Mouse (Mus musculus) stomach, embryonic 16.5 days (tissue): Measurements from ENCODE around the gene Ern1. TPM values are rescaled to one million over a fixed set of nuclear protein-coding genes. Genes with fewer than 3 reads are reported as not detected.

Experiments
- ATAC-seq: fragments of 200-750 bp; cut with Nextera tagmentation; 2 replicates; pipeline ENCODE4 v1.8.0; 2017; ENCODE audit warnings: moderate number of reproducible peaks, moderate TSS enrichment; ENCODE audit not compliant: insufficient read depth, low FRiP score
- H3K27ac ChIP-seq: fragments of 300-500 bp; sonication (generic); 2 replicates; pipeline ENCODE4 v1.5.1; 2014; ENCODE audit warnings: low read length
- H3K27me3 ChIP-seq: fragments of 300-500 bp; sonication (generic); 2 replicates; pipeline ENCODE4 v1.6.1; 2014; ENCODE audit warnings: low read length, control low read depth, mixed read lengths; ENCODE audit not compliant: control insufficient read depth, insufficient read depth
- H3K36me3 ChIP-seq: fragments of 300-500 bp; sonication (generic); 2 replicates; pipeline ENCODE4 v1.6.1; 2014; ENCODE audit warnings: low read length; ENCODE audit not compliant: control insufficient read depth, insufficient read depth
- H3K4me1 ChIP-seq: fragments of 300-500 bp; sonication (generic); 2 replicates; pipeline ENCODE4 v1.6.1; 2014; ENCODE audit warnings: low read length, control low read depth, mixed read lengths; ENCODE audit not compliant: control insufficient read depth, insufficient read depth
- H3K4me2 ChIP-seq: fragments of 300-500 bp; sonication (generic); 2 replicates; pipeline ENCODE4 v1.6.1; 2014; ENCODE audit warnings: low read depth, low read length, mixed read lengths
- H3K4me3 ChIP-seq: fragments of 300-500 bp; sonication (generic); replicated peaks from 2 replicates; pipeline ENCODE4 v1.5.1; 2014; ENCODE audit warnings: mild to moderate bottlenecking, low read length
- H3K9ac ChIP-seq: fragments of 300-500 bp; sonication (generic); 2 replicates; pipeline ENCODE4 v1.6.1; 2014; ENCODE audit warnings: low read length
- H3K9me3 ChIP-seq: fragments of 300-500 bp; sonication (generic); replicated peaks from 2 replicates; pipeline ENCODE4 v1.6.1; 2016; ENCODE audit warnings: low read length, control low read depth; ENCODE audit not compliant: control insufficient read depth
- WGBS: fragments of 180-500 bp; shearing (Covaris S2); extraction: QIAGEN DNeasy Blood & Tissue Kit; methylation state at CpG from one replicate; pipeline ENCODE4 v1.1.7; 2014; 5-methylcytosine and 5-hydroxymethylcytosine counted together
- polyA plus RNA-seq: library from polyadenylated mRNA; unstranded; fragments of >200 nt; fragmentation: Nextera tagmentation; extraction: Ambion mirVana; gene quantifications from 2 replicates; pipeline ENCODE4 v1.2.1, GENCODE M21; 2015

Ern1 gene
- polyA plus RNA-seq, 1 experiment from 2014 or later, result 9.4 TPM

GRCm38 (mm10) chr11:106418622-106419196, 68.9 kb downstream of the Ern1 start:
- WGBS, result 37% methylated on average over 4 of the region's 4 CpGs
- Histone ChIP-seq H3K27me3 (no peaks in the 10 kb centered on the region), H3K9me3 (no peaks in the 10 kb centered on the region), H3K9ac (no peak overlapping the region), H3K27ac (no peak overlapping the region), H3K4me1 (no peaks in the 10 kb centered on the region), H3K4me2 (no peak overlapping the region), H3K4me3 (no peak overlapping the region), H3K36me3 (no peaks in the 10 kb centered on the region)
- ATAC-seq, result peak; percentile 40; the same call in 1 of the 2 replicates

- H3K27me3 ChIP-seq, result no peaks in the 10 kb centered on the region
- 92% methylated on average over 2 of the region's 2 CpGs for WGBS
- ATAC-seq, result no peak
- no peaks in the 10 kb centered on the region for H3K4me1 ChIP-seq
- H3K9ac ChIP-seq, result no peak overlapping the region
- H3K9me3 ChIP-seq, result no peaks in the 10 kb centered on the region
- H3K4me2 ChIP-seq, result no peak overlapping the region
- H3K4me3 ChIP-seq, result no peak overlapping the region
- no peak overlapping the region for H3K27ac ChIP-seq
- peaks cover 4% of the 10 kb centered on the region; the same call in 1 of the 2 replicates for H3K36me3 ChIP-seq
Observed at GRCm38 (mm10) chr11:106417860-106418259, 69.8 kb downstream of the Ern1 start.

GRCm38 (mm10) chr11:106416331-106416730, 71.3 kb downstream of the Ern1 start:
- Histone ChIP-seq H3K9ac (no peak overlapping the region), H3K4me1 (no peaks in the 10 kb centered on the region), H3K4me3 (no peak overlapping the region), H3K27ac (peak overlapping the region; percentile 50), H3K4me2 (no peak overlapping the region), H3K9me3 (no peaks in the 10 kb centered on the region), H3K36me3 (peaks cover 4% of the 10 kb centered on the region; the same call in 1 of the 2 replicates), H3K27me3 (no peaks in the 10 kb centered on the region)
- ATAC-seq, result no peak
- WGBS, result 67% methylated on average over 3 of the region's 3 CpGs

GRCm38 (mm10) chr11:106412641-106413360, 74.9 kb downstream of the Ern1 start:
- Histone ChIP-seq H3K36me3 (peaks cover 4% of the 10 kb centered on the region; the same call in 1 of the 2 replicates), H3K4me1 (no peaks in the 10 kb centered on the region), H3K9ac (no peak overlapping the region), H3K9me3 (no peaks in the 10 kb centered on the region), H3K27me3 (no peaks in the 10 kb centered on the region), H3K27ac (no peak overlapping the region), H3K4me3 (no peak overlapping the region), H3K4me2 (no peak overlapping the region)
- no peak for ATAC-seq
- 86% methylated on average over 3 of the region's 3 CpGs for WGBS

- Histone ChIP-seq H3K27me3 (no peaks in the 10 kb centered on the region), H3K4me3 (no peak overlapping the region), H3K36me3 (peaks cover 9% of the 10 kb centered on the region; the same call in 1 of the 2 replicates), H3K4me2 (no peak overlapping the region), H3K9me3 (no peaks in the 10 kb centered on the region), H3K4me1 (no peaks in the 10 kb centered on the region), H3K9ac (no peak overlapping the region), H3K27ac (no peak overlapping the region)
- 83% methylated on average over 2 of the region's 2 CpGs for WGBS
- no peak for ATAC-seq
Observed at GRCm38 (mm10) chr11:106411157-106411556, 76.5 kb downstream of the Ern1 start.

GRCm38 (mm10) chr11:106410507-106410906, 77.1 kb downstream of the Ern1 start:
- Histone ChIP-seq H3K9me3 (no peaks in the 10 kb centered on the region), H3K9ac (no peak overlapping the region), H3K36me3 (peaks cover 9% of the 10 kb centered on the region; the same call in 1 of the 2 replicates), H3K27me3 (no peaks in the 10 kb centered on the region), H3K4me3 (no peak overlapping the region), H3K4me1 (no peaks in the 10 kb centered on the region), H3K27ac (no peak overlapping the region), H3K4me2 (no peak overlapping the region)
- no peak for ATAC-seq
- 66% methylated on average over 3 of the region's 3 CpGs for WGBS

- Histone ChIP-seq H3K27me3 (no peaks in the 10 kb centered on the region), H3K27ac (no peak overlapping the region), H3K4me2 (no peak overlapping the region), H3K4me1 (no peaks in the 10 kb centered on the region), H3K9me3 (no peaks in the 10 kb centered on the region), H3K4me3 (no peak overlapping the region), H3K36me3 (peaks cover 9% of the 10 kb centered on the region; the same call in 1 of the 2 replicates), H3K9ac (no peak overlapping the region)
- 71% methylated on average over 4 of the region's 4 CpGs for WGBS
- no peak for ATAC-seq
Observed at GRCm38 (mm10) chr11:106410011-106410410, 77.6 kb downstream of the Ern1 start.

GRCm38 (mm10) chr11:106398481-106398880, 89.2 kb downstream of the Ern1 start:
- Histone ChIP-seq H3K9me3 (no peaks in the 10 kb centered on the region), H3K4me3 (no peak overlapping the region), H3K27ac (no peak overlapping the region), H3K4me2 (no peak overlapping the region), H3K9ac (no peak overlapping the region), H3K36me3 (0 out of 2 replicates have a peak, but pooled peaks cover 3% of the 10 kb centered on the region), H3K4me1 (no peaks in the 10 kb centered on the region), H3K27me3 (no peaks in the 10 kb centered on the region)
- ATAC-seq, result no peak
- 92% methylated on average over 8 of the region's 8 CpGs for WGBS

- H3K27me3 ChIP-seq, result no peaks in the 10 kb centered on the region
- no peaks in the 10 kb centered on the region for H3K36me3 ChIP-seq
- H3K4me3 ChIP-seq, result no peak overlapping the region
- H3K4me2 ChIP-seq, result no peak overlapping the region
- no peak for ATAC-seq
- no peaks in the 10 kb centered on the region for H3K4me1 ChIP-seq
- H3K9me3 ChIP-seq, result no peaks in the 10 kb centered on the region
- no peak overlapping the region for H3K27ac ChIP-seq
- H3K9ac ChIP-seq, result no peak overlapping the region
- WGBS, result 87% methylated on average over 3 of the region's 3 CpGs
Observed at GRCm38 (mm10) chr11:106397656-106398055, 90.0 kb downstream of the Ern1 start.
